Mouse (Mus musculus): ENCODE measurements around the gene Gm11563.

GRCm38 (mm10) chr11:99657051-99657450 lies 1.7 kb downstream of the Gm11563 start:
- TF ChIP-seq CTCF (IDR thresholded peaks at IDR 0.05; ENCODE audit: low read depth) (no peak), EP300 (IDR thresholded peaks at IDR 0.05; ENCODE audit: low read depth) (no peak)
